Mouse (Mus musculus): ENCODE data around the gene Zfp385a. TPM values are rescaled to one million over a fixed set of nuclear protein-coding genes. Genes with fewer than 3 reads are reported as not detected.

Zfp385a gene
- polyA plus RNA-seq, 1 experiment from 2014 or later, result 18.4 TPM

DNA sequence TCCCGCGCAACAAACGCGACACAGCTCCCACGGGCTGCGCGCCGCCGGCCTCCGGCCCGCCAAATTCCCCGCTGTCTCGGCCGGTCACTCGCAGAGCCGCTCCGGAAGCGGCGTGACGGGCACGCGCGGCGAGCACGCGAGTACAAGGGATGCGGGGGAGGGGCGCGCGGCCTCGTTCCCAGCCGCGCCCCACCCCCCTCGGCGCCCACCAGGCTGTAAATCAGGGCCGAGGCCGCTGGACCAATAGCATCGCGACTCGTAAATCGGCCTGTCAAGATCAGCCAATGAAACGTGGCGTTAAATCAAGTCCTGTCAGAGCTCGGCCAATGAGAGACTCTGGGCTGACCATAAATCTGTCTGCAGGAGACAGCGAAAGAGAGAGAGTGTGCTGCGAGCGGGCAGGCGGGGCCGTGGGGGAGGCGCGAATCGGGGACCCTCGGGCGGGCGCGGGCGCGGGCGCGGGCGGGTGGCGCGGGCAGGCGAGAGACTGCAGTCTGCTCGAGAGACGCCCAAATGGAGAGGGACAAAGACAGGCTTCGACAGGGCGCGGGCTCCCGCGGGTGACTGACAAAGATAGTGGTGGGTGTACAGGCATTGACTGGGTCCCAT lies 34.7 kb downstream of the Zfp385a start:
- Histone ChIP-seq H3K9me3 (ENCODE audit: control insufficient read depth, low read length) (no peaks in the 10 kb centered on the region), H3K36me3 (ENCODE audit: control insufficient read depth, insufficient read depth, low read length) (no peaks in the 10 kb centered on the region), H3K9ac (ENCODE audit: low read depth, low read length) (peak overlapping the region; percentile 71), H3K27ac (replicated peaks; ENCODE audit: low read depth, low read length) (peak overlapping the region; percentile 94), H3K4me1 (ENCODE audit: control insufficient read depth, insufficient read depth, low read length) (peaks cover 52% of the 10 kb centered on the region), H3K4me3 (ENCODE audit: low read depth, low read length) (peak overlapping the region; percentile 51), H3K27me3 (replicated peaks; ENCODE audit: control insufficient read depth, insufficient read depth, low read length) (no peaks in the 10 kb centered on the region), H3K4me2 (ENCODE audit: low read depth, low read length) (peak overlapping the region; percentile 69)
- 1% methylated on average over 57 of the region's 71 CpGs for whole genome bisulfite sequencing
- DNase-seq (ENCODE audit: low spot score) (peak; percentile 100), ATAC-seq (ENCODE audit: low read depth) (peak; percentile 96)

DNA sequence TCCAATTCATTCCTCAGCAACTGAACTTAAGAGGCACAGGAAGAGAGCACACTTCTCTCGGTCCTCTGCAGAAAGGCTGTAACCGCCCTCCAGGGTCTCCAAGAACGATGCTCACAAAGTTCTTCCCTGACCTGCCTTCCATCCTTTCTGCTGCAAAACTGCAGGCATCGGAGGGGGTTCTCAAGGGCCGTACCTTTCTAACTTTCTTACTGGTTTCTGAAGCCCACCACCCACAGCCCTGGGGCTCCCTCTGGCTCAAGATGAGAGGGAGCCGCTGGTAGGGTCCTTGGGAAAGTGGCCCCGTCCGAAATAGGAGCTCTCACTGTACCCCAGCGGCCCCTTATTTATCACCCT lies 35.3 kb downstream of the Zfp385a start:
- Histone ChIP-seq H3K9me3 (ENCODE audit: control insufficient read depth, low read length) (no peaks in the 10 kb centered on the region), H3K27me3 (replicated peaks; ENCODE audit: control insufficient read depth, insufficient read depth, low read length) (no peaks in the 10 kb centered on the region), H3K36me3 (ENCODE audit: control insufficient read depth, insufficient read depth, low read length) (0 out of 2 replicates have a peak, but pooled peaks cover 1% of the 10 kb centered on the region), H3K9ac (ENCODE audit: low read depth, low read length) (peak overlapping the region; percentile 71), H3K4me1 (ENCODE audit: control insufficient read depth, insufficient read depth, low read length) (peaks cover 58% of the 10 kb centered on the region), H3K27ac (replicated peaks; ENCODE audit: low read depth, low read length) (peak overlapping the region; percentile 94), H3K4me3 (ENCODE audit: low read depth, low read length) (peak overlapping the region; percentile 51), H3K4me2 (ENCODE audit: low read depth, low read length) (peak overlapping the region; percentile 69)
- no peak for DNase-seq (ENCODE audit: low spot score)
- ATAC-seq (ENCODE audit: low read depth), result no peak; the same call in 1 of the 2 replicates
- WGBS, result 0% methylated on average over 9 of the region's 9 CpGs

DNA sequence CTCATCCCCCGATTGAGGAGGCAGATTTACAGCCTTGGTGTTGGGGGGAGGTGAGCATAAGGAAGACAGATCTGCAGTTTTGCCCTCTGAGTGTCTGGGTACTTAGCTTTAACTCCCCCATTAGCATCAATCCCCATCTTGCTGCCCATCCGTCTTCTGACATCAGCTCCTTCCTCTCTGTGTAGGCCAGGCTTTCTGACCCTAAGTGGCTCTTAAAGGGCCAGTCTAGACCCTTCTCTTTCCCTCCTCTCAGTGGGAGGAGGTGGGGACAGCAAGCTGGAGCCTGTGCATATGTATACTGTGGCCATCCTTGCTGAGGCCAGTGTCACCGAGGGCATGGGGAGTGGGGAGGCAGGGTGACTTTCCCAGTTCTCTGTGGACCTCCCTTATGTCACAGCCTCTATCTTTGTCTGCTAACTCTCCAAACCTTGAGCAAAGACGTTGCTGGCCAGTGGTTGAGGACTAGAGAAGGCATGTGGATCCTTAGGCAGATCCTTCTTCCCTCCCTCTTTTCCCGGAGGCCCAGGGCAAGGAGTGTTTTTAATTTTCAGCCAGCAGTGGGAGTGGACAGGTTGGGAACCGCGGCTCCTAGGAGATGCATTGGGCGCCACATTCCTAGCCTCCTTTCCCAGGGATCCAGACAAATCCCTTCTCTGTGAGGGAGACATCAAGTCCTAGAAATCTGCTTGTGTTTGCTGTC lies 35.8 kb downstream of the Zfp385a start:
- H3K4me3 ChIP-seq (ENCODE audit: low read depth, low read length), result peak overlapping the region; percentile 51
- H3K4me1 ChIP-seq (ENCODE audit: control insufficient read depth, insufficient read depth, low read length), result peaks cover 63% of the 10 kb centered on the region
- H3K27ac ChIP-seq (replicated peaks; ENCODE audit: low read depth, low read length), result peak overlapping the region; percentile 94
- WGBS, result 13% methylated on average over 8 of the region's 8 CpGs
- H3K4me2 ChIP-seq (ENCODE audit: low read depth, low read length), result peak overlapping the region; percentile 69
- no peaks in the 10 kb centered on the region for H3K27me3 ChIP-seq (replicated peaks; ENCODE audit: control insufficient read depth, insufficient read depth, low read length)
- no peaks in the 10 kb centered on the region for H3K9me3 ChIP-seq (ENCODE audit: control insufficient read depth, low read length)
- peaks cover 6% of the 10 kb centered on the region; the same call in 1 of the 2 replicates for H3K36me3 ChIP-seq (ENCODE audit: control insufficient read depth, insufficient read depth, low read length)
- ATAC-seq (ENCODE audit: low read depth), result no peak
- H3K9ac ChIP-seq (ENCODE audit: low read depth, low read length), result peak overlapping the region; percentile 71
- DNase-seq (ENCODE audit: low spot score), result peak; percentile 50

DNA sequence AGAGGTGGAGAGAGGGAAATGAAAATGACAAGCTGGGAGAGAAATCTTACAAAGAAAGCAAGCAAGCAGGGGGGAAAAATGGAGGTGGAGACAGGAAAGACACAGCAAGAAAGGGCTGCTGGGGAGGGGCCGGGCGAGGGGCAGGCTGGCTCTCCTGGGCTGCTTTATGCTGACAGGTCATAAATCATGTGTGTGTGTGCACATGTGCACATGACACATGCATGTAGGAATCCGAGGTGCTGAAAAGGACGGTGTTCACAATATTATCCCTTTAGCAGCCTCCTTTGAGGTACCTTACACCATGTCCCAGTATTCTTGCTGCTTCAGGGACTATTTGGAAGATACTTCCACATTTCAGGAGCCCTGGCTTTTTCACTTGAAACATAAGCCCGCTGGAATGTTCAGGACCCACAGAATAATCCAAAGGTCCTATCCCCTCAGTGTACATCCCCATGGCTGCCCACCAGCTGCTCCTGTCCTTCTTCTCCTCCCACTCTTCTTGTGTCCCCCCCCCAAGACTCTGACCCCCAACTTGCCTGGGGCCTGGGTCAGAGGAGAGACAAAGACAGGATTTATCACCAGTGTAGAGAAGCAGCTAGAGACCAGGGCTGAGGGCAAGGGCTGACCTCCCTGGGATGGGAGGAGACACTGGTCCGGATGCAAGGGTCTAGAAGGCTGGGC lies 37.4 kb downstream of the Zfp385a start:
- Histone ChIP-seq H3K9me3 (ENCODE audit: control insufficient read depth, low read length) (no peaks in the 10 kb centered on the region), H3K36me3 (ENCODE audit: control insufficient read depth, insufficient read depth, low read length) (peaks cover 21% of the 10 kb centered on the region), H3K4me1 (ENCODE audit: control insufficient read depth, insufficient read depth, low read length) (peaks cover 78% of the 10 kb centered on the region), H3K27ac (replicated peaks; ENCODE audit: low read depth, low read length) (peak overlapping the region; percentile 94), H3K4me2 (ENCODE audit: low read depth, low read length) (no peak overlapping the region), H3K4me3 (ENCODE audit: low read depth, low read length) (no peak overlapping the region), H3K27me3 (replicated peaks; ENCODE audit: control insufficient read depth, insufficient read depth, low read length) (no peaks in the 10 kb centered on the region), H3K9ac (ENCODE audit: low read depth, low read length) (no peak overlapping the region)
- peak; percentile 50 for DNase-seq (ENCODE audit: low spot score)
- 28% methylated on average over 6 of the region's 6 CpGs for WGBS
- no peak for ATAC-seq (ENCODE audit: low read depth)

DNA sequence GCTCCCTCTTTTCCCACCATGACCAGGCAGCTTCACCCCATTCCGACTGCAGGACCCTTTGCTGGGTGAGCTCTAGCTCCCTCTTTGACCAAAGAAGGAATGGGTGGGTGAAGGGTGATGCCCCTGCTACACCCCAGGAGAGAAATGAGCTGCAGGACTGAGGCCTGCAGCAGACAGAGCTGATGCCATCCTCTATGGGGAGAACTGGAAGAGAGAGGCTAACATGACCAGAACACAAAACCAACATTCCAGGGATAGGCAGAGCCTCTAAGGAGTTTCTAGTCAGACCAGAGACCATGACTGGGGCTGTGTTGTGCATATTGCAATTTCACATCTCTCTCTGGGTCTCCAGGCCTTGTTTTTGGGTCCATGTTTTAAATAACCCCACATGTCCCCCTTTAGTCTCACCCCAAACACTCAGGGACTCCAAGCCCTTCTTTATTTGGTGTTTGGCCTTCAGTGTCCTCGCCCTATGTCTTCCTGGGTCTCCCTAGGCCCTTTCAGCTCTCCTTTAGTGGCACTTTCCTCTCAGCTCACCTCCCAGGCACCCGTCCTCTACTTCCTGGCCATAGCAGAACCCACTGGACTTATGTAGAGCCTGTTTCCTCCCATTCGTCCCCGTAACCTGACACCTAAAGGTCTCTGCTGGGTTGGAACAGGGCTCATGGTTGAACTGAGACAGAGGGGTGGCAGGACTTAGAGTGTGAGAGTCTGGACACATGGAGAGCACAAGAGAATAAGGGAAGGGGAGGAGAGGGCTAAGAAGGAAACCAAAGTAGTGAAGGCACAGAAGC lies 38.1 kb downstream of the Zfp385a start:
- 23% methylated on average over 5 of the region's 5 CpGs for WGBS
- Histone ChIP-seq H3K4me2 (ENCODE audit: low read depth, low read length) (no peak overlapping the region; the same call in 1 of the 2 replicates), H3K27me3 (replicated peaks; ENCODE audit: control insufficient read depth, insufficient read depth, low read length) (no peaks in the 10 kb centered on the region), H3K4me3 (ENCODE audit: low read depth, low read length) (no peak overlapping the region), H3K9me3 (ENCODE audit: control insufficient read depth, low read length) (no peaks in the 10 kb centered on the region), H3K4me1 (ENCODE audit: control insufficient read depth, insufficient read depth, low read length) (peaks cover 81% of the 10 kb centered on the region), H3K9ac (ENCODE audit: low read depth, low read length) (peak overlapping the region; percentile 36), H3K36me3 (ENCODE audit: control insufficient read depth, insufficient read depth, low read length) (peaks cover 28% of the 10 kb centered on the region), H3K27ac (replicated peaks; ENCODE audit: low read depth, low read length) (peak overlapping the region; percentile 94)
- DNase-seq (ENCODE audit: low spot score) (no peak), ATAC-seq (ENCODE audit: low read depth) (no peak)

DNA sequence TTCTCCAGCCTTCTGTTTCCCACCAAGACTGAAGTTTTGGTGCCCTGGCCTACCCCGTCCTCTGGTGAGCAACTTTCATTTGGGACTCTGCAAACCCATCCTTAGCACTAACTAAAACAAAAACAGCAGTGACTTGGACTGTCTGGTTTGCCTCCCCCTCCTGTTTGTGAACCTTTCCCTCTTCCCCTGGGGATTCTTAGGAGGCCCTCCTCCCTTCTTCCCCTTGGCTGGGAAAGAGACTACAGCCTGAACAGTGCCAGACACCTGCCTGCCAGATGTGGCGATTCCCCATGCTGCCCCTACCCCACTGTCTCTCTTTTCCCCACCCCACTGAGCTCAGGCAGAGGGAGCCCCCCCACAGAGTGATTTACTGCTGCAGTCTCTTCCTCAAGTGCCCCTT lies 38.8 kb downstream of the Zfp385a start:
- no peaks in the 10 kb centered on the region for H3K27me3 ChIP-seq (replicated peaks; ENCODE audit: control insufficient read depth, insufficient read depth, low read length)
- peak; percentile 10; the same call in 1 of the 2 replicates for ATAC-seq (ENCODE audit: low read depth)
- no peak overlapping the region for H3K4me3 ChIP-seq (ENCODE audit: low read depth, low read length)
- peak; percentile 94 for DNase-seq (ENCODE audit: low spot score)
- 16% methylated on average over 2 of the region's 2 CpGs for WGBS
- H3K36me3 ChIP-seq (ENCODE audit: control insufficient read depth, insufficient read depth, low read length), result peaks cover 34% of the 10 kb centered on the region
- H3K9me3 ChIP-seq (ENCODE audit: control insufficient read depth, low read length), result no peaks in the 10 kb centered on the region
- H3K4me1 ChIP-seq (ENCODE audit: control insufficient read depth, insufficient read depth, low read length), result peaks cover 85% of the 10 kb centered on the region
- peak overlapping the region; percentile 94 for H3K27ac ChIP-seq (replicated peaks; ENCODE audit: low read depth, low read length)
- peak overlapping the region; percentile 42 for H3K4me2 ChIP-seq (ENCODE audit: low read depth, low read length)
- H3K9ac ChIP-seq (ENCODE audit: low read depth, low read length), result peak overlapping the region; percentile 51

DNA sequence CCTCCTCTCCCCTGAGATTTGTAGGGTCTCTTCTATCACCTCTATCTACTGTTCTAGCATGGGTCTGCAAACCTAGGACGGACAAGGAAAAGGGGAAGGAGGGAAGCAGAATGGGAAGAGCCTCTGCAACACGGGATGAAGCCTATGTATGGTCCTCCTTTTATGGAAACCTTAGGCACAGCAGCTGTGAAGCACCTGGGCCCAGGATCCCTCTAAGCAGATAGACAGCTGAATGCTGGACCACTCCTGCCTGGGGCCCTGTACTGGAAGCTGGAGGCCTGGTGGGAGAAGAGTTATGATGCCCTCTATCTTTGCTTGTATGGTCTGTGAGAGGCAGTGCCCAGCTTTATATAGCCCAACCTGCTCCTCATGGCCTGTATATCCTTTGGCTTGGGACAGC lies 39.3 kb downstream of the Zfp385a start:
- Histone ChIP-seq H3K4me1 (ENCODE audit: control insufficient read depth, insufficient read depth, low read length) (peaks cover 88% of the 10 kb centered on the region), H3K9me3 (ENCODE audit: control insufficient read depth, low read length) (no peaks in the 10 kb centered on the region), H3K4me3 (ENCODE audit: low read depth, low read length) (peak overlapping the region; percentile 17; the same call in 1 of the 2 replicates), H3K36me3 (ENCODE audit: control insufficient read depth, insufficient read depth, low read length) (peaks cover 37% of the 10 kb centered on the region), H3K27me3 (replicated peaks; ENCODE audit: control insufficient read depth, insufficient read depth, low read length) (no peaks in the 10 kb centered on the region), H3K4me2 (ENCODE audit: low read depth, low read length) (peak overlapping the region; percentile 42), H3K27ac (replicated peaks; ENCODE audit: low read depth, low read length) (peak overlapping the region; percentile 94), H3K9ac (ENCODE audit: low read depth, low read length) (peak overlapping the region; percentile 51)
- WGBS, result 0% methylated on average over 2 of the region's 2 CpGs
- ATAC-seq (ENCODE audit: low read depth), result no peak
- peak; percentile 63 for DNase-seq (ENCODE audit: low spot score)

DNA sequence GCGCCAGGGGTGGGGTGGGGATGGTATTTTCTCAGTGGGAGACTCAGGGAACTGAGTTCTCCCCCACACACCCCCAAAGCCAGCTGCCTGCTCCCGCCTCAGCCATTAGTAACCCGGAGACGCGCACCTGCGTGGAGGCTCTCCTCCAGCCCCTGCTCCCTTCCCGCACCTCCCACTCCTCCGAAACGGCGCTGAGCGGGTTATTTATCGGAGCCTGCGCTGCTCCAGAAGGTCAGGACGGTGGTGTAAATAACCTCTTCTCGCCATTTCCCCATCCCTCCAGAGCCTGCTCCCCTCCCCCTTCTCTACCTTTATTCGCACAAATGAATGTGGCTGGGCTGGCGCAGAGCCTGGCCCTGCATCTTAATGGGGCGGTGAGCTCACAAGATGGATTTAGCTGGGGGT lies 39.8 kb downstream of the Zfp385a start:
- Histone ChIP-seq H3K4me1 (ENCODE audit: control insufficient read depth, insufficient read depth, low read length) (peaks cover 92% of the 10 kb centered on the region), H3K4me3 (ENCODE audit: low read depth, low read length) (peak overlapping the region; percentile 17; the same call in 1 of the 2 replicates)
- peak; percentile 19 for ATAC-seq (ENCODE audit: low read depth)

More for the DNA sequence above, 39.8 kb downstream of the Zfp385a start:
- 10% methylated on average over 18 of the region's 18 CpGs for WGBS
- Histone ChIP-seq H3K27ac (replicated peaks; ENCODE audit: low read depth, low read length) (peak overlapping the region; percentile 94), H3K36me3 (ENCODE audit: control insufficient read depth, insufficient read depth, low read length) (peaks cover 37% of the 10 kb centered on the region), H3K9me3 (ENCODE audit: control insufficient read depth, low read length) (no peaks in the 10 kb centered on the region), H3K27me3 (replicated peaks; ENCODE audit: control insufficient read depth, insufficient read depth, low read length) (no peaks in the 10 kb centered on the region), H3K9ac (ENCODE audit: low read depth, low read length) (peak overlapping the region; percentile 51), H3K4me2 (ENCODE audit: low read depth, low read length) (peak overlapping the region; percentile 42)
- peak; percentile 91 for DNase-seq (ENCODE audit: low spot score)

All from embryonic facial prominence, embryonic 14.5 days (tissue).